In genomic region chr3:100768170-100768624, GRCm38 (mm10) we compare ENCODE assay signal across 8 mouse cellular contexts. TPM values are rescaled to one million over a fixed set of nuclear protein-coding genes. Genes with fewer than 3 reads are reported as not detected.
A peak's percentile ranks its signal among the peaks of the same experiment; 100 is the strongest.
DNase-seq lines count a peak whose midpoint lies in the region; ATAC-seq and TF ChIP-seq lines count a peak whose summit lies in the region.

No protein-coding gene starts in this region.

- peaks cover 8% of the 10 kb centered on the region; the same call in 1 of the 2 replicates for H3K4me1 ChIP-seq in forebrain, embryonic 15.5 days
- no peaks in the 10 kb centered on the region; the same call in 1 of the 2 replicates for H3K4me1 ChIP-seq in intestine, postnatal 0 days (replicated peaks; ENCODE audit: control insufficient read depth, insufficient read depth, low read length)
- H3K4me1 ChIP-seq in lung, embryonic 14.5 days (ENCODE audit: insufficient read depth) = no peaks in the 10 kb centered on the region

- peak; percentile 64 for ATAC-seq in forebrain, embryonic 15.5 days (replicated peaks)
- peak; percentile 41; the same call in 1 of the 2 replicates for ATAC-seq in intestine, postnatal 0 days
- peak; percentile 81 for ATAC-seq in lung, embryonic 14.5 days (ENCODE audit: insufficient read depth)

- H3K27me3 ChIP-seq in forebrain, embryonic 15.5 days = no peaks in the 10 kb centered on the region
- no peaks in the 10 kb centered on the region for H3K27me3 ChIP-seq in intestine, postnatal 0 days (replicated peaks; ENCODE audit: control insufficient read depth, insufficient read depth, low read length)
- no peaks in the 10 kb centered on the region for H3K27me3 ChIP-seq in lung, embryonic 14.5 days (ENCODE audit: insufficient read depth, low read length)

- WGBS in forebrain, embryonic 15.5 days = 29% methylated on average over 15 of the region's 15 CpGs
- 42% methylated on average over 15 of the region's 15 CpGs for WGBS in intestine, postnatal 0 days
- WGBS in lung, embryonic 14.5 days = 37% methylated on average over 15 of the region's 15 CpGs

- peak; percentile 83 for TF ChIP-seq CTCF in intestine, postnatal 0 days (IDR thresholded peaks at IDR 0.05; ENCODE audit: low read depth)
- peak; percentile 72 for TF ChIP-seq CTCF in lung, embryonic 14.5 days (IDR thresholded peaks at IDR 0.05; ENCODE audit: low read depth)

- 0 out of 2 replicates have a peak overlapping the region, but pooled peaks have one; percentile 19 for H3K27ac ChIP-seq in forebrain, embryonic 15.5 days (replicated peaks)
- H3K27ac ChIP-seq in intestine, postnatal 0 days (ENCODE audit: low read depth, low read length) = no peak overlapping the region
- no peak overlapping the region for H3K27ac ChIP-seq in lung, embryonic 14.5 days (ENCODE audit: low read depth)

- H3K4me2 ChIP-seq in forebrain, embryonic 15.5 days (replicated peaks) = peak overlapping the region; percentile 28
- H3K4me2 ChIP-seq in intestine, postnatal 0 days (replicated peaks; ENCODE audit: low read depth) = peak overlapping the region; percentile 44
- peak overlapping the region; percentile 7; the same call in 1 of the 2 replicates for H3K4me2 ChIP-seq in lung, embryonic 14.5 days

- H3K9me3 ChIP-seq in forebrain, embryonic 15.5 days = no peaks in the 10 kb centered on the region
- H3K9me3 ChIP-seq in intestine, postnatal 0 days (ENCODE audit: control insufficient read depth) = no peaks in the 10 kb centered on the region
- no peaks in the 10 kb centered on the region for H3K9me3 ChIP-seq in lung, embryonic 14.5 days (ENCODE audit: low read depth, low read length)

- DNase-seq in layer of hippocampus, postnatal 10 days (ENCODE audit: low spot score in 2 of 2) = peak; percentile 17 to 41
- no peak for DNase-seq in layer of hippocampus, adult 9-11 months
- peak; percentile 78 for DNase-seq in lung, embryonic 14.5 days
- DNase-seq in right cerebral cortex, postnatal 10 days (ENCODE audit: low spot score in 2 of 2) = peak; percentile 24 to 34
- no peak for DNase-seq in ovary, postnatal 10 days (ENCODE audit: low spot score)
- DNase-seq in cerebellum, adult 9-11 months = no peak

- 0 out of 2 replicates have a peak overlapping the region, but pooled peaks have one; percentile 36 for H3K9ac ChIP-seq in forebrain, embryonic 15.5 days (replicated peaks)
- 0 out of 2 replicates have a peak overlapping the region, but pooled peaks have one; percentile 23 for H3K9ac ChIP-seq in intestine, postnatal 0 days (ENCODE audit: low read depth, low read length)
- no peak overlapping the region for H3K9ac ChIP-seq in lung, embryonic 14.5 days

- H3K36me3 ChIP-seq in forebrain, embryonic 15.5 days = no peaks in the 10 kb centered on the region
- no peaks in the 10 kb centered on the region for H3K36me3 ChIP-seq in intestine, postnatal 0 days (ENCODE audit: control insufficient read depth, insufficient read depth)
- H3K36me3 ChIP-seq in lung, embryonic 14.5 days (ENCODE audit: insufficient read depth) = no peaks in the 10 kb centered on the region

- 0 out of 2 replicates have a peak overlapping the region, but pooled peaks have one; percentile 5 for H3K4me3 ChIP-seq in forebrain, embryonic 15.5 days
- no peak overlapping the region for H3K4me3 ChIP-seq in intestine, postnatal 0 days (ENCODE audit: low read depth, low read length)
- H3K4me3 ChIP-seq in lung, embryonic 14.5 days (ENCODE audit: low read depth, low read length) = no peak overlapping the region

RNA-seq across cellular contexts. Expression of gene Vtcn1, which starts 57.1 kb away (rescaled TPM):
- total RNA-seq in layer of hippocampus, postnatal 10 days (2021) = not detected
- polyA plus RNA-seq in forebrain, embryonic 15.5 days (2015; fragmentation: Nextera tagmentation; extraction: Ambion mirVana) = not detected in 2 replicates
- 0.08 and 0.18 TPM in 2 replicates for polyA plus RNA-seq in intestine, postnatal 0 days (2015; fragmentation: Nextera tagmentation; extraction: Ambion mirVana)
- 0.09 and 0.16 TPM in 2 replicates for polyA plus RNA-seq in lung, embryonic 14.5 days (2014; fragmentation: Nextera tagmentation; extraction: Ambion mirVana)

Comparison
In these comparisons a context has a peak if more than half of its experiments do, and no peak if none do; other contexts are left out.
1. DNase-seq: peak in layer of hippocampus, postnatal 10 days (2 of 2), lung, embryonic 14.5 days (single experiment) and right cerebral cortex, postnatal 10 days (2 of 2); none in layer of hippocampus, adult 9-11 months (single experiment), ovary, postnatal 10 days (single experiment) and cerebellum, adult 9-11 months (single experiment).
2. Peak in every context shown above with its lines, with median percentiles within 50 percentile points of each other: ATAC-seq and H3K4me2 ChIP-seq.